In the genomic region with DNA sequence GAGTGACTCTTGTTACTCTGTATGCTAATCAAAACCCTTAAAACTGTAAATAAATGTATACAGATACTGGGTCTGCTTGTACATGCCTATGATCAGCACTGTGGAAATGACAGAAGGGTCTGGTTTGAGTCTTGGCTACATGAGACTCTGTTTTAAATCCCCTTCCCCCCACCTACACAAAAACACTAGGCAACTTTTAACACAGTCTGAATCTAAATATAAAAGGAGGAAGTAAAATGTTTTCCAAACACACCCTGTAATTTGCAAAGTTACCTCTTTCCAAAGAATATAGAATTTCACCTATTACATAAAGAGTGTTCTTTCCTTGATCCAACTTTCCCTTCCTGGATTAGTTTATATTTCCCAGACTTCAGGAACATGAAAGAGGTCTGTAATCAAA, we compare ENCODE assay signal across 19 mouse cellular contexts. TPM values are rescaled to one million over a fixed set of nuclear protein-coding genes. Genes with fewer than 3 reads are reported as not detected.
DNase-seq lines count a peak whose midpoint lies in the region; ATAC-seq and TF ChIP-seq lines count a peak whose summit lies in the region.
"Had no signal": no experiment of that assay in that cellular context is flagged by ENCODE, and none has a peak within 500 bp of the region (broad histone marks: within the 10 kb centered on the region; RNA-seq: fewer than 3 reads in every experiment).

No protein-coding gene starts in this region.

- no peak overlapping the region for H3K4me3 ChIP-seq in embryonic facial prominence, embryonic 11.5 days (ENCODE audit: low read depth, low read length)
- no peak overlapping the region for H3K4me3 ChIP-seq in embryonic facial prominence, embryonic 10.5 days
- no peak overlapping the region for H3K4me3 ChIP-seq in left cerebral cortex, adult 2 months
- no peak overlapping the region for H3K4me3 ChIP-seq in spleen, adult 2 months (ENCODE audit: extremely low read depth, insufficient read depth, insufficient read length)
- H3K4me3 ChIP-seq: embryonic facial prominence, embryonic 12.5 days; forebrain, embryonic 10.5 days; heart, embryonic 10.5 days; liver, embryonic 13.5 days had no signal

- TF ChIP-seq POLR2A in spleen, adult 2 months (IDR thresholded peaks at IDR 0.05; ENCODE audit: low read depth, low read length): no peak

- H3K27ac ChIP-seq in embryonic facial prominence, embryonic 11.5 days (replicated peaks; ENCODE audit: low read depth, low read length): no peak overlapping the region
- H3K27ac ChIP-seq in embryonic facial prominence, embryonic 10.5 days (replicated peaks): no peak overlapping the region
- peak overlapping the region; percentile 53; the same call in 1 of the 2 replicates for H3K27ac ChIP-seq in left cerebral cortex, adult 2 months
- peak overlapping the region; percentile 46; the same call in 1 of the 2 replicates for H3K27ac ChIP-seq in spleen, adult 2 months (ENCODE audit: insufficient read depth, low read length)
- H3K27ac ChIP-seq: forebrain, embryonic 10.5 days; heart, embryonic 10.5 days; liver, embryonic 13.5 days had no signal

- H3K9me3 ChIP-seq in embryonic facial prominence, embryonic 11.5 days (replicated peaks; ENCODE audit: control insufficient read depth, low read length): no peaks in the 10 kb centered on the region
- H3K9me3 ChIP-seq in embryonic facial prominence, embryonic 10.5 days: no peaks in the 10 kb centered on the region
- H3K9me3 ChIP-seq: embryonic facial prominence, embryonic 12.5 days; forebrain, embryonic 10.5 days; heart, embryonic 10.5 days; liver, embryonic 13.5 days had no signal

- ATAC-seq in embryonic facial prominence, embryonic 11.5 days (replicated peaks; ENCODE audit: insufficient number of reproducible peaks, low FRiP score, low TSS enrichment, low read depth): no peak
- ATAC-seq: inflammation-experienced regulatory T-cells, adult 6 months had no signal

- H3K4me1 ChIP-seq in embryonic facial prominence, embryonic 11.5 days (ENCODE audit: control insufficient read depth, insufficient read depth, low read length): no peaks in the 10 kb centered on the region
- no peaks in the 10 kb centered on the region for H3K4me1 ChIP-seq in embryonic facial prominence, embryonic 10.5 days
- H3K4me1 ChIP-seq in spleen, adult 2 months (ENCODE audit: control insufficient read depth, insufficient read depth, insufficient read length): peaks cover 26% of the 10 kb centered on the region
- H3K4me1 ChIP-seq: forebrain, embryonic 10.5 days had no signal

- TF ChIP-seq CTCF in left cerebral cortex, adult 2 months (IDR thresholded peaks at IDR 0.05): no peak
- TF ChIP-seq CTCF in spleen, adult 2 months (IDR thresholded peaks at IDR 0.05; ENCODE audit: extremely low read depth, insufficient read depth, insufficient read length, insufficient replicate concordance): no peak

- peak; percentile 19 for DNase-seq in embryonic facial prominence, embryonic 11.5 days (ENCODE audit: low spot score)
- no peak for DNase-seq in embryonic facial prominence, embryonic 10.5 days (ENCODE audit: low spot score)
- DNase-seq in left cerebral cortex, adult 2 months (ENCODE audit: extremely low spot score in 1 of 2, low spot score in 2 of 2): no peak
- no peak for DNase-seq in left cerebral cortex, postnatal 36 days (ENCODE audit: low spot score in 2 of 2)
- DNase-seq in spleen, adult 2 months (ENCODE audit: low read depth in 1 of 2, low spot score in 2 of 2): no peak
- DNase-seq in spleen, adult 12 weeks (ENCODE audit: low spot score): no peak
- DNase-seq in splenic B cell, adult 2 months (ENCODE audit: low read depth, low spot score): peak; percentile 58
- no peak for DNase-seq in kidney, postnatal 4 days
- DNase-seq: cerebellum, adult 11-12 months; kidney, adult 9 months; kidney, postnatal 36 days; liver, embryonic 13.5 days; right cerebral cortex, adult 18-20 months; spleen, adult 18-20 months; thymus, postnatal 36 days had no signal

- H3K4me2 ChIP-seq in embryonic facial prominence, embryonic 11.5 days (ENCODE audit: low read depth, low read length): no peak overlapping the region
- H3K4me2 ChIP-seq: embryonic facial prominence, embryonic 12.5 days; liver, embryonic 13.5 days had no signal

- no peak overlapping the region for H3K9ac ChIP-seq in embryonic facial prominence, embryonic 11.5 days (replicated peaks; ENCODE audit: low read length)
- H3K9ac ChIP-seq: embryonic facial prominence, embryonic 12.5 days; liver, embryonic 13.5 days had no signal

- no peaks in the 10 kb centered on the region for H3K27me3 ChIP-seq in embryonic facial prominence, embryonic 11.5 days (ENCODE audit: control insufficient read depth, insufficient read depth, low read length)
- H3K27me3 ChIP-seq in embryonic facial prominence, embryonic 10.5 days (replicated peaks; ENCODE audit: low read depth, poor library complexity, severe bottlenecking): no peaks in the 10 kb centered on the region
- H3K27me3 ChIP-seq in spleen, adult 2 months (ENCODE audit: control insufficient read depth, insufficient read depth, low read length): no peaks in the 10 kb centered on the region
- no peaks in the 10 kb centered on the region for H3K27me3 ChIP-seq in splenic B cell, adult 2 months (ENCODE audit: control insufficient read depth, insufficient read depth, low read length, poor library complexity, severe bottlenecking)
- H3K27me3 ChIP-seq: embryonic facial prominence, embryonic 12.5 days; liver, embryonic 13.5 days had no signal

- no peaks in the 10 kb centered on the region for H3K36me3 ChIP-seq in embryonic facial prominence, embryonic 11.5 days (replicated peaks; ENCODE audit: control insufficient read depth, insufficient read depth, low read depth, low read length)
- no peaks in the 10 kb centered on the region for H3K36me3 ChIP-seq in embryonic facial prominence, embryonic 10.5 days (replicated peaks)
- H3K36me3 ChIP-seq in spleen, adult 2 months (ENCODE audit: control insufficient read depth, insufficient read depth, low read length): no peaks in the 10 kb centered on the region
- no peaks in the 10 kb centered on the region for H3K36me3 ChIP-seq in splenic B cell, adult 2 months (ENCODE audit: control insufficient read depth, insufficient read depth, low read length, poor library complexity, severe bottlenecking)
- H3K36me3 ChIP-seq: embryonic facial prominence, embryonic 12.5 days; forebrain, embryonic 10.5 days; heart, embryonic 10.5 days; liver, embryonic 13.5 days had no signal

- intact Hi-C loops in left cerebral cortex, adult 2 months (cut with DNase I): no loop called here
- intact Hi-C loops in left cerebral cortex, postnatal 36 days (cut with DNase I): no loop called here

RNA-seq across cellular contexts. Expression of gene Gpcpd1, which starts 14.2 kb away (rescaled TPM):
- polyA plus RNA-seq in embryonic facial prominence, embryonic 11.5 days (2014; fragmentation: Nextera tagmentation; extraction: Ambion mirVana): 39.9 and 40.1 TPM in 2 replicates
- 28.6 and 33.3 TPM in 2 replicates for polyA plus RNA-seq in embryonic facial prominence, embryonic 10.5 days (2016; fragmentation: Nextera tagmentation; extraction: Ambion mirVana)
- 10 to 100 TPM; 74.2 to 86.0 TPM for total RNA-seq in left cerebral cortex, adult 2 months (2021)
- total RNA-seq in left cerebral cortex, postnatal 36 days (2021): 10 to 100 TPM; 92.9 to 94.2 TPM
- polyA plus RNA-seq in spleen, adult 2 months (2012; rRNA removed): 11.6 and 15.7 TPM in 2 replicates

Comparison
In these comparisons a context has a peak if more than half of its experiments do, and no peak if none do; other contexts are left out.
1. DNase-seq: peak in embryonic facial prominence, embryonic 11.5 days (single experiment) and splenic B cell, adult 2 months (single experiment); none in embryonic facial prominence, embryonic 10.5 days (single experiment), left cerebral cortex, adult 2 months (0 of 2), left cerebral cortex, postnatal 36 days (0 of 2), spleen, adult 2 months (0 of 2), spleen, adult 12 weeks (single experiment) and kidney, postnatal 4 days (0 of 2).
2. H3K27ac ChIP-seq: peak in left cerebral cortex, adult 2 months (single experiment) and spleen, adult 2 months (single experiment); none in embryonic facial prominence, embryonic 11.5 days (single experiment) and embryonic facial prominence, embryonic 10.5 days (single experiment).